Mouse (Mus musculus) cerebellum, adult 2 months (tissue): ENCODE measurements around the gene 4930512M02Rik.

Experiments
- CTCF ChIP-seq: fragments of 200-500 bp; IDR thresholded peaks from 2 replicates; pipeline ENCODE4 v1.5.1; 2011; ENCODE audit warnings: low read depth, mild to moderate bottlenecking, control low read depth, low read length, moderate library complexity, borderline replicate concordance; ENCODE audit not compliant: insufficient read depth
- POLR2A ChIP-seq: fragments of 200-500 bp; IDR thresholded peaks from 2 replicates; pipeline ENCODE4 v1.6.1; 2011; ENCODE audit warnings: low read length, control low read depth, borderline replicate concordance; ENCODE audit not compliant: insufficient read depth

DNA sequence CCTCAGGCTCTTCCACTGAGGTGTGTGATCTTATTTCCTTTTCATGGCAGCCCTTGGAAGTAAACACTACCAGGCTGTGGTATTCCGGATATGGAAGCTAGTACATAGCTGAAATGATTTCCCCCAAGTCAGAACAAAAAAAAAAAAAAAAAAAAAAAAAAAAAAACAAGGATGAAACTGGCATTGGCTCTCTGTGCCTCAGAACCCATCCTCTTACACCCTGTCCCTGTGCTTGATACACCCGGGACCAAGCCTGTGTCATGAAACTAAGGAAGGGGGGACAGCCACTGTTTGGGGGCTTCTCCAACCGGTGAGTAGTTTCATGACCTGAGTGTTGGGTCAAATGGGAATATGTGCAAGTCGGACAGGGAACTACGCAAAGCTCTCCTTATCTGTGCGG, 66.5 kb downstream of the 4930512M02Rik start:
- TF ChIP-seq CTCF (no peak), POLR2A (no peak)
